Mouse (Mus musculus): Measurements from ENCODE around the gene Cyb5d2.
"Not testable (repeated sequence)": the region's sequence is repeated elsewhere in the genome, so short reads cannot be mapped to it uniquely, and the experiment has no call there.

DNA sequence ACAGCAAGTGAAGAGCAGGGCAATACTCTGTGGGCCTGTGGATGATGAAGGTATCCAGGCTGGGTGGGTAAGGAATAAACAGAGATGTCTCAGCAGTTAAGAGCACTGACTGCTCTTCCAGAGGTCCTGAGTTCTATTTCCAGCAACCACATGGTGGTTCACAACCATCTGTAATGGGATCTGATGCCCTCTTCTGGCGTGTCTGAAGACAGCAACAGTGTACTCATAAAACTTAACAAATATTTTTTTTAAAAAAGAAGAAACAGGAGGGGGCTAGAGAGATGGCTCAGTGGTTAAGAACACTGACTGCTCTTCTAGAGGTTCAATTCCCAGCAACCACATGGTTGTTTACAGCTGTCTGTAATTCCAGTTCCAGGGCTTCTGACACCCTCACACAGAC lies 23.3 kb downstream of the Cyb5d2 start:
- peak; percentile 47 for TF ChIP-seq CTCF (IDR thresholded peaks at IDR 0.05)
- TF ChIP-seq POLR2A, EP300 (IDR thresholded peaks at IDR 0.05; ENCODE audit: insufficient read depth, low read depth, low read length): not testable (repeated sequence)
